Mouse (Mus musculus): Measurements from ENCODE around the gene Hcar2.

Hcar2 gene

GRCm38 (mm10) chr5:123858798-123859197 is 6.5 kb downstream of the Hcar2 start:
- DNase-seq, result no peak

GRCm38 (mm10) chr5:123854511-123854910 is 10.8 kb downstream of the Hcar2 start:
- DNase-seq, result no peak

- DNase-seq, result no peak
Observed at GRCm38 (mm10) chr5:123853877-123854504, 11.3 kb downstream of the Hcar2 start.

GRCm38 (mm10) chr5:123851398-123851797 is 13.9 kb downstream of the Hcar2 start:
- DNase-seq, result no peak

GRCm38 (mm10) chr5:123844316-123844715 is 21.0 kb downstream of the Hcar2 start:
- no peak for DNase-seq

- DNase-seq, result no peak
Observed at GRCm38 (mm10) chr5:123843816-123844215, 21.5 kb downstream of the Hcar2 start.

GRCm38 (mm10) chr5:123842935-123843282 is 22.4 kb downstream of the Hcar2 start:
- DNase-seq, result no peak

GRCm38 (mm10) chr5:123842221-123842934 is 22.9 kb downstream of the Hcar2 start:
- DNase-seq, result no peak

- no peak for DNase-seq
Observed at GRCm38 (mm10) chr5:123837371-123837770, 27.9 kb downstream of the Hcar2 start.

- DNase-seq, result no peak
Observed at GRCm38 (mm10) chr5:123834836-123835235, 30.5 kb downstream of the Hcar2 start.

- DNase-seq, result no peak
Observed at GRCm38 (mm10) chr5:123832309-123832708, 33.0 kb downstream of the Hcar2 start.

- peak in 1 of 2 experiments; percentile 17 for DNase-seq
Observed at GRCm38 (mm10) chr5:123827659-123828091, 37.6 kb downstream of the Hcar2 start.

GRCm38 (mm10) chr5:123822706-123823105 is 42.6 kb downstream of the Hcar2 start:
- no peak for DNase-seq

- DNase-seq, result no peak
Observed at GRCm38 (mm10) chr5:123821264-123821571, 44.1 kb downstream of the Hcar2 start.

GRCm38 (mm10) chr5:123820501-123821263 is 44.6 kb downstream of the Hcar2 start:
- DNase-seq, result no peak

GRCm38 (mm10) chr5:123818941-123819577 is 46.2 kb downstream of the Hcar2 start:
- no peak for DNase-seq

GRCm38 (mm10) chr5:123816891-123817290 is 48.4 kb downstream of the Hcar2 start:
- DNase-seq, result no peak
